Mouse (Mus musculus): Measurements from ENCODE around the gene Sycp2.

- TF ChIP-seq CTCF (IDR thresholded peaks at IDR 0.05; ENCODE audit: low read depth) = no peak
- TF ChIP-seq EP300 (IDR thresholded peaks at IDR 0.05; ENCODE audit: low read depth) = no peak
Measured at GRCm38 (mm10) chr2:178324410-178324809, 83.1 kb downstream of the Sycp2 start.
